Mouse (Mus musculus): ENCODE results near the gene Sema4f. TPM values are rescaled to one million over a fixed set of nuclear protein-coding genes. Genes with fewer than 3 reads are reported as not detected.

Sema4f gene
- total RNA-seq, 2 experiments from 2014 or later = 41.0 to 44.0 TPM

DNA sequence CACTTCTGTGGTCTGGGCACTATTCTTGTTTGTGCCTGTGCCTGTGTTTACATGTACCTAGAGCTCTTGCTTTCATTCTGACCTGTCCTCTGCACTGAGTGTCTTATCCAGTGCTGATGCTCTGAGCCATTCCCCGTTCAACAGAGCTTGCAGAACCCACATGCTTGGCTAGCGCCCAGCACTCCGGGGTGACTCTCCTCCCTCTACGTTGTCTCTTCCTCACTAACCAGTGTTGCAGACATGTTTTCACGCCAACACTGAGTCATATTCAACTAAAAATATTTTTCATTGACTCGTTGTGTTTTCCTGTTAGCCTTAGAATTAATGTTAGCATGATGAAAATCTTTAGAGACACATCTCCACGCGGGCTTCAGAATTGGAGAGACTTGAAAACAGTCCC is 31.5 kb downstream of the Sema4f start:
- peak in 1 of 2 experiments; percentile 30 for DNase-seq (ENCODE audit: low spot score in 2 of 2)
- Histone ChIP-seq H3K4me3 (no peak overlapping the region), H3K27ac (no peak overlapping the region)
- TF ChIP-seq CTCF (conservative IDR thresholded peaks at IDR 0.05) = no peak

DNA sequence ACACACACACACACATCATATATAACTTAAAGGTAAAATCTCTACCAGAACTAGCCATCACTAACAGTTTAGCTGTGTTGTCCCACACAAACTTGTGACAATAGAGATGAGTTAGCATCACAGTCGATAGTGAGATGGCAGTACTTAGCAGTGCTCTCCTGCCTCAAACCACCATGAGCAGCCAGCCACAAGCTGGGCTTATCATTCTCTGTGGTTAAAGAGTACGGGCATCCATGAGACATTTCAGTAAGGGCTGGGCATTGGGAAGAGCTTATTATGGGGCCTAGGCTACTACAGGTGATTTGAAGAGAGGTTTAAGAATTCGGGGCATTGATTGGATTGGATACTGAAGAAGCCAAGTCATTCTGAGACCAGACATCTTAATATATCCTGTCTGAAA is 32.6 kb downstream of the Sema4f start:
- no peak for DNase-seq (ENCODE audit: low spot score in 2 of 2)
- no peak for TF ChIP-seq CTCF (conservative IDR thresholded peaks at IDR 0.05)
- H3K27ac ChIP-seq = no peak overlapping the region
- no peak overlapping the region for H3K4me3 ChIP-seq

DNA sequence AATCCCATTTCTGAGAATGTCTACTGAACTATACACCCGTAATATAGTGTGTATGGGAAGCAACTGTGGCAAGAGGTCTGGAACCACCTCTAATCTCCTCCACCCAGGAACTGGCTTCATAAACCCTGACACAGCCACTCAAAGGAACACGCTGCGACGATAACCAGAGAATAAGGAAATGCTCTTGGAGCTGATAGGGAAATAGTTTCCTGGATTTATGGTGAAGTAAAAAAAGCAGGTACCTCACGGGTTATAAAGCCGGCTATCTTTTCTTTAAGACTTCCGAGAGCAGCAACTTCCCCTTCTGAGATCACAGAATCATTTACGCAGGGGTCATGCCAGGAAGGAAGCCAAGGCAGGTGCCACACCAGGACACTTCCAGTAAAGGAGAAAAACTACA is 37.0 kb downstream of the Sema4f start:
- Histone ChIP-seq H3K27ac (no peak overlapping the region), H3K4me3 (no peak overlapping the region)
- no peak for TF ChIP-seq CTCF (conservative IDR thresholded peaks at IDR 0.05)
- DNase-seq (ENCODE audit: low spot score in 2 of 2) = no peak

DNA sequence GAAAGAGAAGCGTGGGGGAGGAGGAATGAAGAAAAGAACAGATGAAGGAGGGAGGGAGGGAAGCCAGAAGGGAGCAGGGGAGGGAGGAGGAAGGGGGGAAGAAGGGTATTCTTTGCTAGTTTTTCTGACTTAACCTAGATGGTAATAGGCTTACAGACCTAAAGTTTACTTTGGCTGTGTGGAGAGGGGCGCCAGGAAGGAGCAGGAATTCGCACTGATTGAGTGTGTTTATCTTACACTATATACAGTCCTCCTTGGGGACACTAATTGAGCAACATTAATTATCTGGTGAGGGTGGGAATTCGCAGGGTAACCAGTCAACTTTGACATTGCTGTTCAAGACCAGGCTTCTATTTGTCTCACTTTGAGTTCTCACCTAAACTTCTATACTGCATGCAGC is 40.8 kb downstream of the Sema4f start:
- Histone ChIP-seq H3K27ac (no peak overlapping the region), H3K4me3 (no peak overlapping the region)
- no peak for DNase-seq (ENCODE audit: low spot score in 2 of 2)
- TF ChIP-seq CTCF (conservative IDR thresholded peaks at IDR 0.05) = no peak

GRCm38 (mm10) chr6:82898227-82898626 is 41.3 kb downstream of the Sema4f start:
- TF ChIP-seq CTCF (conservative IDR thresholded peaks at IDR 0.05) = no peak
- Histone ChIP-seq H3K27ac (no peak overlapping the region), H3K4me3 (no peak overlapping the region)
- no peak for DNase-seq (ENCODE audit: low spot score in 2 of 2)

DNA sequence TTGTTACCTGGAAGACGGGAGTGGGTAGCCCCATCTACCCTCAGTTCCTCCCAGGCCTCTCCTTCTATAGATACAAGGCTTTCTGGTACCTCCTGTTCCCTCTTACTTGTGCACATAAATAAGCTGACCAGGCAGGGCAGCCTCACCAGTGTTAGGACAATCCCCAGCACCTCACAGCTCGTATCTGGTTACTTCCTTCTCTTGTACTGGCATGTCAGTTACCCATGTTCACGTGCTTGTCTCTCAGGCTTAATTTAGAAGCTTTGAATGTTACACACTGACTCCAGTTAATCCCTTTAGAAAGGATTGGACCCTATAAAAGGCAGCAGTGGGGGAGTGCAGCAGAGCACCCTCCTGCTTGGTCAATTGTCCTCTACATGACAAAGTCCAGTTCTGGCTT is 42.3 kb downstream of the Sema4f start:
- TF ChIP-seq CTCF (conservative IDR thresholded peaks at IDR 0.05) = no peak
- no peak for DNase-seq (ENCODE audit: low spot score in 2 of 2)

DNA sequence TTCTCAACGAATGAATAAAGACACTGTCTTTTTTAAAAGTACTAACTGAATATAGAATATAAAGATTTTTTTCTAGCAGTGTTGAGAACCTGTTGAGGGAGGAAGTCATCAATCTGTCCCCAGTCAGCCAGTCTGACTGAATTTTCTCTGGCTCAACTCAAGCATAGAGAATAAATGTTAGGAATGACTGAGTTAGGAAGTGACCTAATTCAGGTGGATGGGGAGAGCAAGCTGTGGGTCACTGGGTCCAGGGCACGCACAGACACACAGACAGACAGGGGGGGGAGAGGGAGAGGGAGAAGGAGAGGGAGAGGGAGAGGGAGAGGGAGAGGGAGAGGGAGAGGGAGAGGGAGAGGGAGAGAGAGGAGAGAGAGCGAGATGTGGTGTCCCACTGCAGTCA is 46.2 kb downstream of the Sema4f start:
- no peak for DNase-seq (ENCODE audit: low spot score in 2 of 2)
- TF ChIP-seq CTCF (conservative IDR thresholded peaks at IDR 0.05) = no peak
- H3K4me3 ChIP-seq = no peak overlapping the region
- H3K27ac ChIP-seq = no peak overlapping the region

More for the DNA sequence above, 42.3 kb downstream of the Sema4f start:
- H3K27ac ChIP-seq = no peak overlapping the region
- H3K4me3 ChIP-seq = no peak overlapping the region

DNA sequence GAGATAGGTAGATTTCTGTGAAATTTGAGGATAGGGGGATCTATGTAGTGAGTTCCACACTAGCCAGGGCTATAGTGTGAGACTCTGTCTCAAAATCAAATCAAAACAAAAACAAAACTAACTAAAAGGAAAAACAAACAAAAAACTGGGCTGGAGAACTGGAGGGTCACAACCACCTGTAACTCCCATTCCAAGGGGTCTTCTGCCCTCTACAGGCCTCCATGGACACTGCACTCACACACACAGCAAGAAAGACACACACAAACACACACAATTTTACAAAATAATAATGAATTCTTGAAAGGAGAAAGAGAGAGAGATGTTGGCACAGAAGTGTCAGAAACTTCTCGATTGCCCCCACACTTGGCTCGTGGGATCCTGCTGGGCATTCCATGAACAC is 47.0 kb downstream of the Sema4f start:
- peak; percentile 76 for TF ChIP-seq CTCF (conservative IDR thresholded peaks at IDR 0.05)
- H3K27ac ChIP-seq = no peak overlapping the region
- H3K4me3 ChIP-seq = no peak overlapping the region
- no peak for DNase-seq (ENCODE audit: low spot score in 2 of 2)

- TF ChIP-seq CTCF (conservative IDR thresholded peaks at IDR 0.05) = no peak
- no peak for DNase-seq (ENCODE audit: low spot score in 2 of 2)
- Histone ChIP-seq H3K4me3 (no peak overlapping the region), H3K27ac (no peak overlapping the region)
Observed at GRCm38 (mm10) chr6:82891488-82891887, 48.1 kb downstream of the Sema4f start.

DNA sequence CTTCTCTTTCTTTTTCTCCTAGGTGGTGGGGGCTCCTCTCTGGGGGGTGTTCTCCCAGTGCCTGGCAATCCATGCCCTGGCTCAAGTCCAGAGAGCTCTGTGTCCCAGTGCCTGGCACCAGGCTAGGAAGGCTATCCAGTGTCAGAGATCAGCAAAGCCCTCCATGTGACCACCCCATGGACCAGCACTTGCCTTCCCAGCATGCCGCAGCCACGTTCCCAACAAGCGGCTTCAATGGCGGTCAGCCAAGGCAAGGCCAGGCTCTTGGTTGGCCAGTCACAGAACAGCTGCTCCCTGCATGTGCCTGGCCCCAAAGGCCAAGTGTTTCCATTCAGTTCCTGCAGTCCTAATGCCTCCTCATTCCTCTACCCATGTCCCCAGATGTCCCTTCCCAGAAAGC is 53.2 kb downstream of the Sema4f start:
- DNase-seq (ENCODE audit: low spot score in 2 of 2) = no peak
- H3K4me3 ChIP-seq = no peak overlapping the region
- TF ChIP-seq CTCF (conservative IDR thresholded peaks at IDR 0.05) = no peak
- H3K27ac ChIP-seq = no peak overlapping the region

DNA sequence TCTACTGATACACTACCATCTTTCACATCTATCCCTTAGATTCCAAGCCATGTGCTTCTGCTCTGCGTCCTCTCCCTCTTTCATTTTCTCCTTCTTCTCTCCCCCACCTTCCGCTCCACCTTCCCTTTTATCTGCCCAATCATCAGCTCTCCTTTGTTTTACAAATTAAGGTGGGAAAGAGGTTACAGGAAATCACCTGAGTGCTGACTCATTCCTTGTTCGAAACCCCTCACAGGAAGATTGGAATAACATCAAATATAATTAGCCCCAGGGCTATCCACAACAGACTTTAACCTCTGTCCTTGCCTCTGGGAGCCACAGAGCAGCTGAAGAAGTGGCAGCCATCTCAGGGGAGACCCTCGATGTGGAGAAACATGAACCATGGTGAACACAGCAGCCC is 53.7 kb downstream of the Sema4f start:
- no peak overlapping the region for H3K4me3 ChIP-seq
- no peak for DNase-seq (ENCODE audit: low spot score in 2 of 2)
- TF ChIP-seq CTCF (conservative IDR thresholded peaks at IDR 0.05) = no peak
- H3K27ac ChIP-seq = no peak overlapping the region

DNA sequence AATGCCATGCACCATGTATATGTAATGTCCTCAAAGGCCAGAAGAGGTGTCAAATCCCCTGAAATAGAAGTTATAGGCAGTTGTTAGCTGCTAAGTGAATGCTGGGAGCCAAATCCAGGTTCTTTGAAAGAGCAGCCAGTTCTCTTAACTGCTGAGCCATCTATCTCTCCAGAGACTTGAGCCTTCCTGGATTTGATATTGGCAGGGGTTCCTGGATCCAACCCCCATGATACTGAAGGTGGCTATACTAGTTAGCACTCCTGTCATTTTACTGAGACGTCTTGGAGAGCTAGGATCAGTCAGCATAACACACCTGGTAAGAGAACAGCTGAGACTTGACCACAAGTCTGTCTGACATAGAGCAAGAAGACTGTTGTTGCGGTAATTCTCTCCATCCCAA is 54.1 kb downstream of the Sema4f start:
- TF ChIP-seq CTCF (conservative IDR thresholded peaks at IDR 0.05) = no peak
- Histone ChIP-seq H3K4me3 (no peak overlapping the region), H3K27ac (no peak overlapping the region)
- no peak for DNase-seq (ENCODE audit: low spot score in 2 of 2)

DNA sequence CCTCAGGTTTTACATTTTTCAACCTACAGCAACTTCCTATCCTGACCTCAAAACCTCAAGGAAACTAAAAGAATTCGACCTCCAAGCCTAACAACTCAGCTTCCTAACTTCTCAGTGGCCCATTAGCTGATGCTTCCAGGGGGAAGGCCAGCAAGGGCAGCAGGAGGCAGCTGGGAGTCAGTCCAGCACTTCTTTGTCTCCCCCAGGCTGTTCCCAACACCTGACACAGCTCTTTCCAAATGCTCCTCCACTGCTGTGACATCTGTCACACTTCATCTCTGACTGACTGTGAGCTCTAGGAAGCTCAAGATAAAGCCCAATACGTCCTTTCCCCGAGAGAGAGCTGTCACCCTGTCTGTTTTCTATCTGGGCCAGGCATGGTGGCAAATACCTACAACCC is 55.0 kb downstream of the Sema4f start:
- TF ChIP-seq CTCF (conservative IDR thresholded peaks at IDR 0.05) = no peak
- Histone ChIP-seq H3K27ac (no peak overlapping the region), H3K4me3 (no peak overlapping the region)
- DNase-seq (ENCODE audit: low spot score in 2 of 2) = no peak

GRCm38 (mm10) chr6:82881485-82882096 is 58.0 kb downstream of the Sema4f start:
- Histone ChIP-seq H3K4me3 (no peak overlapping the region), H3K27ac (no peak overlapping the region)
- peak; percentile 79 for TF ChIP-seq CTCF (conservative IDR thresholded peaks at IDR 0.05)
- DNase-seq (ENCODE audit: low spot score in 2 of 2) = peak; percentile 34 to 59

GRCm38 (mm10) chr6:82880807-82881206 is 58.8 kb downstream of the Sema4f start:
- peak; percentile 69 for TF ChIP-seq CTCF (conservative IDR thresholded peaks at IDR 0.05)
- DNase-seq (ENCODE audit: low spot score in 2 of 2) = no peak
- Histone ChIP-seq H3K27ac (no peak overlapping the region), H3K4me3 (no peak overlapping the region)

Data from layer of hippocampus, adult 2 months (tissue).